Mouse (Mus musculus) embryo, embryonic 10.5 days (tissue): ENCODE data around the gene Gm45140.

ENCODE experiments used
- DNase-seq: peaks from one replicate; pipeline ENCODE4 v3.0.0-alpha.2; 2015; ENCODE audit warnings: low spot score

Gene Gm45140

GRCm38 (mm10) chr6:87740496-87740895 lies 95.1 kb downstream of the Gm45140 start:
- no peak for DNase-seq

- DNase-seq, result no peak
These were observed 95.7 kb downstream of the Gm45140 start for GRCm38 (mm10) chr6:87739898-87740297.
